Mouse (Mus musculus): ENCODE measurements around the gene Tctn1. TPM values are rescaled to one million over a fixed set of nuclear protein-coding genes. Genes with fewer than 3 reads are reported as not detected.

Gene Tctn1
- polyA plus RNA-seq, 1 experiment, result 5.1 TPM

DNA sequence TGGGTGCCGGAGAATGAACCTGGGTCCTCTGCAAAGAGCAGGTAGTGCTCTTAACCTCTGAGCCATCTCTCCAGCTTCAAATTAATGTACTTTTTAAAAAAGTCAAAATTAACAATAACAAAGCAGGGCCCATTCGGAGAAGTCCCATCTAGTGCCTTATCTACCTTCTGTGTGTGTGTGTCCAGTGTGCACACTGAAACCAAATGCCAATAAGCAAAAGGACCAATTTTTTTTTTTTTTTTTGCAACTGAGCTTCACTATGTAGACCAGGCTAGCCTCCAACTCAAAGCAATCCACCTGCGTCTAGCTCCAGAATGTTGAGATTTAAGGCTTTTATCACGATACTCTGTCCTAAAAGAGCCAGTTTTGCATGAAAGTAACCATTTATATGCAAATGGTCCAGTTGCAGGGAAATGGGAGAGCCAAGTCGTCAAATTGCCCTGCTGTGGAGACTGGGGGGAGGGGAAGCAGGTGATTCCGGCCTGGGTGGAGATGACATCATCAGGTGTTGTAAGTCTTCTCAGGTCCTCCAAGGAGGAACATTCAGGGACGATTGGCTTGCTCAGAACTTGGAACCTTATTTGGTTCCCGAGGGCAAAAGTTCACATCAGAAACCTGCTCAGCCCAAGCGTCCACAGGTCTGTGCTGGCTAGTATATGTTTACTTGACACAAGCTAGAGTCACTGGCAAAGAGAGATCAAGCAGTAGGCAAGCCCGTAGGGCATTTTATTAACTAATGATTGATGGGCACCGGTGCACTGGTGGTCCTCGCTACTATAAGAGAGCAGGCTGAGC lies 72.8 kb downstream of the Tctn1 start:
- no peak for TF ChIP-seq GATA1 (IDR thresholded peaks at IDR 0.05; ENCODE audit: low read length)

- TF ChIP-seq GATA1 (IDR thresholded peaks at IDR 0.05; ENCODE audit: low read length), result no peak
Observed at GRCm38 (mm10) chr5:122190465-122190864, 73.8 kb downstream of the Tctn1 start.

DNA sequence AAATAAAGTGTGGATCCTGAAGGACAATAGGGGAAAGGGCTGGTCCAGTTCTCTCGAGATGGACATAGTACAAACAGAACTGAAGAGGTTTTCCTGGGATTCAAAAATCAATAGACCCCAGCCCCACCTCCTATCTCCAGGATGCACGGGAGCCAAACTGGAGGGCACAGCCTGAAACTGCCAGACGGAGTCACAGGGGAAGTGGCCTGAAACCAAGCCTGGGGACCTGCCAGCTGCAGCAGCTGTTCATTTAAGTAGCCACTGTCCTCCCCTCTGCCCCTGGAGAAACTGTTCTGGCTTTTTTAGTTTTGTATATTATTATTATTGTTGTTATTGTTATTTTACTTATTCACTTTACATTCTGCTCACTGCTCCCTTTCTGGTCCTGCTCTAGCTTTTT lies 75.1 kb downstream of the Tctn1 start:
- TF ChIP-seq GATA1 (IDR thresholded peaks at IDR 0.05; ENCODE audit: low read length), result no peak

Other genes with a start within 250 kb of the Tctn1 start
- gene Cux2, start 214.4 kb downstream of the Tctn1 start, polyA plus RNA-seq (2012), result not detected in 2 replicates
- not detected in 2 replicates for gene Myl2, start 163.5 kb downstream of the Tctn1 start, polyA plus RNA-seq (2012)
- not detected in 2 replicates for gene Ccdc63, start 123.6 kb downstream of the Tctn1 start, polyA plus RNA-seq (2012)
- gene Ppp1cc, start 106.2 kb downstream of the Tctn1 start, polyA plus RNA-seq (2012), result 154 and 174 TPM in 2 replicates
- 0.29 and 0.55 TPM in 2 replicates for gene Hvcn1, start 57.7 kb downstream of the Tctn1 start, polyA plus RNA-seq (2012)
- gene Pptc7, start 19.9 kb upstream of the Tctn1 start, polyA plus RNA-seq (2012), result 6.8 and 10.2 TPM in 2 replicates
- 1.8 and 4.5 TPM in 2 replicates for gene Rad9b, start 89.8 kb upstream of the Tctn1 start, polyA plus RNA-seq (2012)
- 9.2 and 16.5 TPM in 2 replicates for gene Vps29, start 89.9 kb upstream of the Tctn1 start, polyA plus RNA-seq (2012)
- gene Gpn3, start 107.4 kb upstream of the Tctn1 start, polyA plus RNA-seq (2012), result 50.2 and 84.1 TPM in 2 replicates
- 55.1 and 75.6 TPM in 2 replicates for gene Fam216a, start 107.9 kb upstream of the Tctn1 start, polyA plus RNA-seq (2012)
- gene Arpc3, start 127.4 kb upstream of the Tctn1 start, polyA plus RNA-seq (2012), result 26.9 and 49.4 TPM in 2 replicates
- 20.5 and 22.2 TPM in 2 replicates for gene Anapc7, start 157.2 kb upstream of the Tctn1 start, polyA plus RNA-seq (2012)
- 43.2 and 53.5 TPM in 2 replicates for gene Atp2a2, start 237.8 kb upstream of the Tctn1 start, polyA plus RNA-seq (2012)

Data from G1E-ER4 (cell line).